Mouse (Mus musculus) forebrain, embryonic 12.5 days (tissue): ENCODE measurements around the gene Ing1. TPM values are rescaled to one million over a fixed set of nuclear protein-coding genes. Genes with fewer than 3 reads are reported as not detected.
A peak's percentile ranks its signal among the peaks of the same experiment; 100 is the strongest.

Experiments used
- ATAC-seq: fragments of 200-750 bp; cut with Nextera tagmentation; 2 replicates; pipeline ENCODE4 v1.8.0; 2017; ENCODE audit warnings: moderate TSS enrichment; ENCODE audit not compliant: low FRiP score
- H3K27ac ChIP-seq: fragments of 300-500 bp; sonication (generic); 2 replicates; pipeline ENCODE4 v1.5.1; 2016; ENCODE audit warnings: mild to moderate bottlenecking
- H3K27me3 ChIP-seq: fragments of 300-500 bp; sonication (generic); 2 replicates; pipeline ENCODE4 v1.6.1; 2016; ENCODE audit warnings: mild to moderate bottlenecking
- H3K36me3 ChIP-seq: fragments of 300-500 bp; sonication (generic); replicated peaks from 2 replicates; pipeline ENCODE4 v1.6.1; 2016; ENCODE audit warnings: mild to moderate bottlenecking
- H3K4me1 ChIP-seq: fragments of 300-500 bp; sonication (generic); 2 replicates; pipeline ENCODE4 v1.6.1; 2016
- H3K4me2 ChIP-seq: fragments of 300-500 bp; sonication (generic); 2 replicates; pipeline ENCODE4 v1.6.1; 2016; ENCODE audit warnings: mild to moderate bottlenecking, moderate library complexity
- H3K4me3 ChIP-seq: fragments of 300-500 bp; sonication (generic); replicated peaks from 2 replicates; pipeline ENCODE4 v1.5.1; 2016; ENCODE audit warnings: mild to moderate bottlenecking
- H3K9ac ChIP-seq: fragments of 300-500 bp; sonication (generic); 2 replicates; pipeline ENCODE4 v1.6.1; 2016; ENCODE audit warnings: mild to moderate bottlenecking
- H3K9me3 ChIP-seq: fragments of 300-500 bp; sonication (generic); 2 replicates; pipeline ENCODE4 v1.6.1; 2016
- WGBS: fragments of 180-500 bp; shearing (Covaris S2); methylation state at CpG from one replicate; pipeline ENCODE4 v1.1.7; 2016; 5-methylcytosine and 5-hydroxymethylcytosine counted together
- polyA plus RNA-seq: library from polyadenylated mRNA; unstranded; fragments of >200 nt; fragmentation: Nextera tagmentation; extraction: Ambion mirVana; gene quantifications from 2 replicates; pipeline ENCODE4 v1.2.1, GENCODE M21; 2016

The Ing1 gene
- polyA plus RNA-seq, 1 experiment from 2014 or later, result 47.2 TPM

- Histone ChIP-seq H3K27me3 (no peaks in the 10 kb centered on the region), H3K9ac (no peak overlapping the region), H3K4me1 (0 out of 2 replicates have a peak, but pooled peaks cover 3% of the 10 kb centered on the region), H3K9me3 (no peaks in the 10 kb centered on the region), H3K4me2 (no peak overlapping the region), H3K4me3 (no peak overlapping the region), H3K36me3 (peaks cover 22% of the 10 kb centered on the region), H3K27ac (no peak overlapping the region)
- no peak for ATAC-seq
- WGBS, result 92% methylated on average over 10 of the region's 10 CpGs
Measured at GRCm38 (mm10) chr8:11571950-11572349, 16.6 kb downstream of the Ing1 start.

DNA sequence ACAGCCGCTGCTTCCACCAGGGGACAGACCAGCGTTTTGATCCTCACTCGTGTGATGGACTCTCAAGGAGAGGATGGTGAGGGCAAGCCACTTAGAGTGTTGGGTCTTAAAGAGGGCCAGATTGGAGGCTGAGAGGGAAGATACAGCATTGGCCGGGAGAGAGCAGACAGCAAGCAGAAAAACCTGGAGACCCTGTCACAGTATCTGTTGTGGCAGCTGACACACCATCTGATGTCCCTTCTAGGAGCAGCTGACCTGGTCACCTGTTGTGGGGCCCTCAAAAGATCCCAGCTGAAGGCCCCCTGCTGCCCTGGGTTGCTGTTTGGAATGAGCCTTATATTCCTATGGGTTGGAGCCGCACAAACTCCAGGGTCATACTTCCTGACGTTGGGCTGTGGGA lies 17.1 kb downstream of the Ing1 start:
- 79% methylated on average over 6 of the region's 6 CpGs for WGBS
- Histone ChIP-seq H3K4me1 (0 out of 2 replicates have a peak, but pooled peaks cover 3% of the 10 kb centered on the region), H3K36me3 (peaks cover 19% of the 10 kb centered on the region), H3K27ac (no peak overlapping the region), H3K27me3 (no peaks in the 10 kb centered on the region), H3K9me3 (no peaks in the 10 kb centered on the region), H3K4me2 (no peak overlapping the region), H3K9ac (no peak overlapping the region), H3K4me3 (no peak overlapping the region)
- ATAC-seq, result no peak

DNA sequence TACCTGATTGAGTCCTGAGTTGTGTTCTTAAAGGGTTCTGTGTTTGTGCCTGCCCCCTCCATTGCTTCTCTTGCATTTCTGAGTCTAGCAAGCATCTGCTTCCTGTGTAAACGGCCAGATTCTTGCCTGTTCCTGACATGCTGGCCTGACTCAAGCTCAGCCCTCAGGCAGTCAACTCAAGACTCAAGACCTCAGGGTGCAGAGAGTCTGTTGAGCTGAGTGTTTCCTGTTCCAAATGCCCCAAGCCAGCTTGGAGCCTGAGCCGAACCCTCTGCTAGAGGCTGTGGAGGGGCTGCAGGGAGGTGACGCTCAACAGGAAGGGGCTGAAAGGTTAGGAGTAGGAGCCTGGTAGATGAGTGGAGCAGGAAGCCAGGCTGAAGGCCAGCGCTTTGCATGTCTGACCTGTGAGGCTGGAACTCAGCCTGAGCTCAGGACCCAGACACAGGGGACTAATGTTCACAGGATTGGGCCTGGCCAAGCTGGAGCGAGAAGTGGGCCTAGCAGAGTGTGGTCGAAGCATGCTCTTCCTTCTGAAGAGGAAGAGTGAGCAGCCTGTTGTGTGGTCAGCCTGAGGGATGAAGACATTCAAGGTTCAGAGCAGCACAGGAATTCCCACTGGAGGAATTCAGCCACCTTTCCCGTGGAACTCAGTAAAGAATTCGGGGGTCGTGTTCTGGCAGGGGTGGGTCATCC lies 19.7 kb downstream of the Ing1 start:
- no peak overlapping the region for H3K4me2 ChIP-seq
- H3K4me1 ChIP-seq, result 0 out of 2 replicates have a peak, but pooled peaks cover 3% of the 10 kb centered on the region
- no peak overlapping the region for H3K4me3 ChIP-seq
- H3K36me3 ChIP-seq, result no peaks in the 10 kb centered on the region
- no peak overlapping the region for H3K9ac ChIP-seq
- no peak for ATAC-seq
- 83% methylated on average over 9 of the region's 9 CpGs for WGBS
- no peaks in the 10 kb centered on the region for H3K27me3 ChIP-seq
- H3K27ac ChIP-seq, result no peak overlapping the region
- H3K9me3 ChIP-seq, result no peaks in the 10 kb centered on the region

GRCm38 (mm10) chr8:11575604-11576384 lies 20.4 kb downstream of the Ing1 start:
- Histone ChIP-seq H3K27ac (no peak overlapping the region), H3K9ac (no peak overlapping the region), H3K9me3 (no peaks in the 10 kb centered on the region), H3K4me3 (no peak overlapping the region), H3K4me1 (0 out of 2 replicates have a peak, but pooled peaks cover 3% of the 10 kb centered on the region), H3K4me2 (no peak overlapping the region), H3K36me3 (no peaks in the 10 kb centered on the region), H3K27me3 (no peaks in the 10 kb centered on the region)
- 59% methylated on average over 16 of the region's 16 CpGs for WGBS
- no peak for ATAC-seq

- H3K27me3 ChIP-seq, result no peaks in the 10 kb centered on the region
- 89% methylated on average over 21 of the region's 21 CpGs for WGBS
- no peaks in the 10 kb centered on the region for H3K9me3 ChIP-seq
- no peaks in the 10 kb centered on the region for H3K4me1 ChIP-seq
- no peak overlapping the region for H3K27ac ChIP-seq
- H3K36me3 ChIP-seq, result no peaks in the 10 kb centered on the region
- ATAC-seq, result no peak
- no peak overlapping the region for H3K4me2 ChIP-seq
- H3K9ac ChIP-seq, result no peak overlapping the region
- H3K4me3 ChIP-seq, result no peak overlapping the region
Measured at GRCm38 (mm10) chr8:11585513-11586373, 30.4 kb downstream of the Ing1 start.

DNA sequence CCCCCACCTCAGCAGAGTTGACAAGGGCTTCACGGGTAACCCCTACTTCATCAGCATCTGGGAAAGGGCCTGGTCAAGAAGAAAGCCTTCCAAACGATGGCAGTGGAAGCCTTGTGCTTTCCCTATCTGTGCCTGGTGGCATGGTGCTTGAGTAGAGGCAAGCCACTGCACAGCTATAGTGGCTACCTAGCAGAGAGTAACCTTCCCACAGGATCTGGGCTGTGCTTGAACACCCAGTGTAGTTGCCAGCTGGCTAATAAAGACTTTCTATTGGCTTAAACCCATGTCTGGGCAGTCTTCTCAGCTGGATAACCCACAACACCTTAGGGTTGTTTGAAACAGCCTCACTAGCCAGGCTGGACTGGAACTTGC lies 31.0 kb downstream of the Ing1 start:
- no peak overlapping the region for H3K4me2 ChIP-seq
- no peak overlapping the region for H3K27ac ChIP-seq
- no peaks in the 10 kb centered on the region for H3K36me3 ChIP-seq
- H3K9ac ChIP-seq, result no peak overlapping the region
- 75% methylated on average over 2 of the region's 2 CpGs for whole genome bisulfite sequencing
- H3K4me3 ChIP-seq, result no peak overlapping the region
- H3K4me1 ChIP-seq, result no peaks in the 10 kb centered on the region
- no peak for ATAC-seq
- no peaks in the 10 kb centered on the region for H3K9me3 ChIP-seq
- H3K27me3 ChIP-seq, result no peaks in the 10 kb centered on the region

- no peak for ATAC-seq
- Histone ChIP-seq H3K27ac (no peak overlapping the region), H3K4me1 (no peaks in the 10 kb centered on the region), H3K4me3 (no peak overlapping the region), H3K9ac (no peak overlapping the region), H3K36me3 (no peaks in the 10 kb centered on the region), H3K27me3 (no peaks in the 10 kb centered on the region), H3K4me2 (no peak overlapping the region), H3K9me3 (no peaks in the 10 kb centered on the region)
- 88% methylated on average over 4 of the region's 4 CpGs for WGBS
Measured at GRCm38 (mm10) chr8:11591837-11592236, 36.5 kb downstream of the Ing1 start.

DNA sequence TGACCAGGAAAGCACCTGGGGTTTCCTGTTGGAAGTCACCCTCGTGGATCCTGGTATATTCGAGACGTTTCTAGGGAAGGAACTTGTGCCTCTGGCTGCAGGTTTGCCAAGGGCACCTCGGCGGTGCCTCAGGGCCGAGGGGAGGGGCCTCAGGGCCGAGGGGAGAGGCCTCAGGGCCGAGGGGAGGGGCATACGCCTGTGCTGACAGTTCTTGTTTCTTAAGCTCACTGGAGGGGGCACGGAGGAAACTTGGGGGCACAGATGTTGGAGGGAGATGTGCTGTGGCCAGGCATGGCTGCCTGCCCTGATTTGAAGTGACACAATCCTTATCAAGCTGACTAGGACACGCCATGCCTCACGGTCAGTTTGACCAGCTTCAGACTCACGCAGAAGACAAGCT lies 36.9 kb downstream of the Ing1 start:
- H3K4me2 ChIP-seq, result no peak overlapping the region
- H3K9ac ChIP-seq, result no peak overlapping the region
- H3K36me3 ChIP-seq, result no peaks in the 10 kb centered on the region
- H3K27me3 ChIP-seq, result no peaks in the 10 kb centered on the region
- WGBS, result 47% methylated on average over 13 of the region's 13 CpGs
- H3K9me3 ChIP-seq, result no peaks in the 10 kb centered on the region
- no peak overlapping the region for H3K27ac ChIP-seq
- H3K4me3 ChIP-seq, result no peak overlapping the region
- ATAC-seq, result no peak
- no peaks in the 10 kb centered on the region for H3K4me1 ChIP-seq

- H3K36me3 ChIP-seq, result no peaks in the 10 kb centered on the region
- H3K27ac ChIP-seq, result no peak overlapping the region
- WGBS, result 79% methylated on average over 12 of the region's 12 CpGs
- no peaks in the 10 kb centered on the region for H3K4me1 ChIP-seq
- H3K4me2 ChIP-seq, result no peak overlapping the region
- no peak overlapping the region for H3K9ac ChIP-seq
- no peaks in the 10 kb centered on the region for H3K27me3 ChIP-seq
- H3K4me3 ChIP-seq, result no peak overlapping the region
- no peaks in the 10 kb centered on the region for H3K9me3 ChIP-seq
- no peak for ATAC-seq
Measured at GRCm38 (mm10) chr8:11593222-11593884, 38.0 kb downstream of the Ing1 start.

GRCm38 (mm10) chr8:11600301-11600951 lies 45.1 kb downstream of the Ing1 start:
- no peak overlapping the region for H3K4me2 ChIP-seq
- 84% methylated on average over 5 of the region's 5 CpGs for WGBS
- ATAC-seq, result no peak
- H3K9me3 ChIP-seq, result no peaks in the 10 kb centered on the region
- H3K4me1 ChIP-seq, result no peaks in the 10 kb centered on the region
- no peak overlapping the region for H3K4me3 ChIP-seq
- H3K9ac ChIP-seq, result no peak overlapping the region
- H3K36me3 ChIP-seq, result 0 out of 2 replicates have a peak, but pooled peaks cover 4% of the 10 kb centered on the region
- H3K27ac ChIP-seq, result no peak overlapping the region
- no peaks in the 10 kb centered on the region for H3K27me3 ChIP-seq

- Histone ChIP-seq H3K4me2 (no peak overlapping the region), H3K27ac (no peak overlapping the region), H3K9ac (no peak overlapping the region), H3K27me3 (no peaks in the 10 kb centered on the region), H3K9me3 (peaks cover 3% of the 10 kb centered on the region; the same call in 1 of the 2 replicates), H3K4me1 (no peaks in the 10 kb centered on the region), H3K36me3 (peaks cover 10% of the 10 kb centered on the region), H3K4me3 (no peak overlapping the region)
- 43% methylated on average over 14 of the region's 14 CpGs for WGBS
- peak; percentile 58; the same call in 1 of the 2 replicates for ATAC-seq
Measured at GRCm38 (mm10) chr8:11602006-11602680, 46.8 kb downstream of the Ing1 start.
